Mouse (Mus musculus): Measurements from ENCODE around the gene Ppp2r2c.

Gene Ppp2r2c

GRCm38 (mm10) chr5:36868266-36869090, at the start of gene Ppp2r2c:
TSS of gene Ppp2r2c (plus strand) at chr5:36868513.
- no peak for DNase-seq (ENCODE audit: low spot score)

DNA sequence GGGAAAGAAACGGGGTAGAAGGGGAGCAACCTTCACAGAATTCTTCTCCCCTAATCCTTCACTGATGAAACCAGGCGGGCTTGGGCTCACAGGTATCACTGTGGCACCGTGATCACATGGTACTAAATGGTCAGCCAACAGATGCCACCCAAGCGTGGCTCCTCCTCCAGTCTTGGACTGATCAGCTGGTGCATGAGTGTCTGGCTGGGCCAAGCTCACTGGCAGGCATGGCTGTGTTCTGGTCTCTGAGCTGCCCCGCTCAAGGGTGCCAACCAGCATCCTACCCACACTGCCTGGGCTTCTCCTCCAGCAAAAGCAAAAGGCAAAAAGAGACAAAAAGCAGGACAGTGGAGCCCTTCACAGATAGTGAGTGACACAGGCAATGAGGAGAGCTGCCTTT, 48.6 kb upstream of the Ppp2r2c start:
- DNase-seq (ENCODE audit: low spot score): no peak

- no peak for DNase-seq (ENCODE audit: low spot score)
Measured at GRCm38 (mm10) chr5:36820142-36820541, 48.2 kb upstream of the Ppp2r2c start.

DNA sequence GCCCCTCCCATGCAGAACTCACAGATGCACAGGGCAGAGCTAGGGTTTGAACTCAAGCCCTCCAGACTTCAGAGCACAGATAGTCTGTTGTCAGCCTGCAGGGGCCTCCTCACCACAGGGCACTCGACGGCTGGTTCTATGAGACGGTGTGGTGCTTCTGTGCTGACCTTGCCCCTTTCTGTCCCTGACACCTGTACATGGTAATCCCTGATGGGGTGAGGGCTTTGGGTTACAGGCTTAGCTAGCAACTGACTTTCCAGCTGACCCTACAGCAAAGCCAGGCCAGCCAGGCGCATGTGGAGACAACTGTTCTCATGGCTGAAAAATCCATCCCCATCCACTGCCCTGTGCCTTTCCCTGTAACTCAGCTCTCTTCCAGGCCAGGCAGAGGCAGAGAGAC, 45.4 kb upstream of the Ppp2r2c start:
- no peak for DNase-seq (ENCODE audit: low spot score)

DNA sequence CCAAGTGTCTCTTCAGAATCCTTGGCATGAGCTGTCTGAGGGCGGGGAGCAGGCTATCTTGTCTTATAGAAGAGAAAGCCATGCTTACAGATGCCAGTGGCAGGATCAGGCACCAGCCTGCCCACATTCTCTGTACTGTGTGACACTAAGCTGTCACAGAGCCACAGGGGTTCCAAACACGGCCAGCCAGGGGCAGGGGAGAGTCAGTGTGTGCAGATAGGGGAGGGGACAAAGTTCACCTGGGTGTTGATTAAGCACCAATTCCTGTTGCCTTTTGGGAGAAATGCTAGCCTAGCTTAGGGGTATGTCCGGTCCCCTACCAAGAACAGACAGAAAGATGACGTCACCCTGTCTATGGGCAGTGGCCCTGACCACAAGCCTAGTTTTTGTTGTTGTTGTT, 39.2 kb upstream of the Ppp2r2c start:
- DNase-seq (ENCODE audit: low spot score): no peak

DNA sequence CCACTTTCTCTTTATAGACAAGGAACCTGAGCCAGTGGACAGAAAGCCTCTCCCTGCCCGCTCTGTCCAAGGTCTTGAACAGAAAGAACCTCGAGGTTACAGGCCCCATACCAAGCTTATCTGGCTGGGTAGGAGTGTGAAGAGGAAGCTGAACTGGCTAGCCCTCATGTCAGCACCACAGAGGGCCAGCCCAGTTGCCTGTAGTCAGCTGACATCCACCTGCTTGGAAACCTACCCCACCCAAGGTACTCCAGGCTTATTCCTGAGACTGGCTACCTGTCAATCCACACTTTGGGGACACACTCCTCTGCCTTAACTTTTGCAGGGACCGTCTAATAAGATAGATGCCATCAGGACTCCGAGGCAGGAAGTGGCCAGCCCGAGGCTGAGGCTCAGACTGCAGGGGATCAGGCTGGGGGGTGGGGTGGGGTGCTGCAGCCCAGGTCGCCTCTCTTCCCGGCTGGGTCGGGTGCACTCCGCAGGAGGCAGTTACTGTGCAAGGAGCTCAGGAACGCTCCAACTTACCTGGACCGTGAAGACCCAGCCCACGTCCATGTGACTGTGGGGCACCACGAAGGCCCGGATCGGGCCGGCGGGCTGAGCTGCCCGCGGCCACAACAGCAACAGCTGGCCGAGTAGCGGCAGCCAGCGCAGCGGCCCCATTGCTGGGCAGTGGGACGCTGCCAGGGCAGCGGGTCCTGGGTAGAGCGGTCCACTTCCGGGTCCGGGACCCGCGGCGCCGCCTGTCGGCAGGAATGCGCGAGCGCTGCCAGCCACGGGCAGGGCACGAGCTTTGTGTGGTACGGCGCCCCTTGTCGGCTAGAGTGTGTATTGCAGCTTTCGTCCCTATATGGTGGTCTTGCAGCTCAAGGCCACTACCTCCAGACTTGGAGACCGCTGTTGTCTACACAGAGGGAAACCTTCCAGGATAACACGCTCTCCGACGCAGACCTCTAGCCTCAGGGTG, 38.1 kb upstream of the Ppp2r2c start, which contains the start of gene Man2b2:
Gene Man2b2, minus strand, starts transcription at position 741 of the 967 bp plus-strand sequence.
- peak; percentile 78 for DNase-seq (ENCODE audit: low spot score)

GRCm38 (mm10) chr5:36831272-36831671, 37.0 kb upstream of the Ppp2r2c start:
- DNase-seq (ENCODE audit: low spot score): no peak

DNA sequence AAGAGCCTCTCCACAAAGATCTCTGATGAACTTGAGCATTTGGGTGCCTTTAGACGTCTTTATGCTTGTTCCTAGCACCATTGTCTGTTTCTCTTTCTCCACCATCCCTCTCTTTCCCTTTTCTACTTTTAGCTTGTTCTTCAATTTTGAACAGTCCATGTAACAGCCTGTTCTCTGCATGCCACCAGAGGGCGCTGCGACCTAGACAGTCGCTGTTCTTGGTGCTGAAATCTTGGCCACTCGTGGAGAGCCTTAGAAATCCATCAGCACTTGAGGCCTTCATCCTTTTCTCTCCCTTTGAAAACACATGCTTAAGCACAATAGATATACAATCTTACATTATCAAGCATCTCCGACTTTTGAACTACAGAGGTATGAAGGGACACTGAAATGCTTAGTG, 32.4 kb upstream of the Ppp2r2c start:
- no peak for DNase-seq (ENCODE audit: low spot score)

DNA sequence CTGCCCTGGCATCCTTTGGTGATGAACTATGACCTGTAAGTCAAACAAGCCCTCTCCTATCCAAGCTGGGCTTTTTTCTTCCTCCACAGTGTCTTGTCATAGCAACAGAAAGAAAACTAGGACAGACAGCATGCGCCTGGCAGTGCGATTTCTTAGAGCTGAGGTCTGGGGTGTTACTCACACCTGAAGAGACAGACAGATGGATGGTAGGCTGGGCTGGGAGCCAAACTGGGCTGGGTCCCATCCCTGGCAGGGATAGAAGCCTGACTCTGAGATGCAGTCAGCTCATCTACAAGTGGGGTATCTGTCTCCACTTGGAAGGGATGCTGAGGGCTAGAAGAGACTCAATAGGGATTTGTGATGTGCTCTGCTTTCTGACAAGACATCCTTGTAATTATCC, 29.3 kb upstream of the Ppp2r2c start:
- DNase-seq (ENCODE audit: low spot score): no peak

DNA sequence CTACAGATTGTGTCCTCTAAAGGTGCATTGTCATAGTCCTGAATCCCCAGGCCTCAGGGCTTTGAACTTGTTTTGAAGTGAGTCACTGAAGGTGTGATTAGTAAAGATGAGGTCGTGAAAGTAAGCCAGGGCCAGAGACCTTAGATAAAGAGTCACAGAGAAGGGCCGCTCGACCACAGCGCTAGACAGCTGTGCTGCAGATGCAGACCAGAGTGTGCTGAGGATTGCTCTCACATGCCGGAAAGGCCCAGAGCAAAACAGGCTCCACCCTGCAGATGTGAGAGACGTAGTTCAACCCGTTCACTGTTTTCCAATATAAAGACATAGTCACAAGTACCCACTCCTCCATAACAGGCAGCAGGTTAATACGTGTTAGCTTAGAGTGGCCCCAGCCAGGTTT, 28.7 kb upstream of the Ppp2r2c start:
- no peak for DNase-seq (ENCODE audit: low spot score)

- no peak for DNase-seq (ENCODE audit: low spot score)
Measured at GRCm38 (mm10) chr5:36840092-36840491, 28.2 kb upstream of the Ppp2r2c start.

DNA sequence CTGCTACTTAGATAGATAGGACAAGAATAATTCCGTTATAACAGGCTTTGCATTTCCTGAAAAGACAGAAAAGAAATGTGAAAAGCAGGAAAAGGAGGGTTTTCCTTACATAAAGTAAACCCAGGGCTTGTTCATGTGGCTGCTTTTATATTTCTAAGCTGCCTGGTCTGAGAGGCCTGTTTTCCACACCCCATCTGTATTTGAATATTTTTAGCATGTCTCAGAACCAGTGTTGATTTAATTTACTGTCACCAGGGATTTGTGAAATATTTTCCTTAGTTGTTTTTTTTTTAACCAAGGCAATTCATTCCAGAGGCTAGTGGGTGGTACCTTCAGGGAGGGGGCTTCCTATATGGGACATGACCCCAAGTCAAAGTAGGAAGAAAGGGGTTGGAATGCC, 26.6 kb upstream of the Ppp2r2c start:
- no peak for DNase-seq (ENCODE audit: low spot score)

GRCm38 (mm10) chr5:36844490-36844889, 23.8 kb upstream of the Ppp2r2c start:
- DNase-seq (ENCODE audit: low spot score): no peak

- no peak for DNase-seq (ENCODE audit: low spot score)
Measured at GRCm38 (mm10) chr5:36851572-36851971, 16.7 kb upstream of the Ppp2r2c start.

GRCm38 (mm10) chr5:36855180-36855579, 13.1 kb upstream of the Ppp2r2c start:
- no peak for DNase-seq (ENCODE audit: low spot score)

DNA sequence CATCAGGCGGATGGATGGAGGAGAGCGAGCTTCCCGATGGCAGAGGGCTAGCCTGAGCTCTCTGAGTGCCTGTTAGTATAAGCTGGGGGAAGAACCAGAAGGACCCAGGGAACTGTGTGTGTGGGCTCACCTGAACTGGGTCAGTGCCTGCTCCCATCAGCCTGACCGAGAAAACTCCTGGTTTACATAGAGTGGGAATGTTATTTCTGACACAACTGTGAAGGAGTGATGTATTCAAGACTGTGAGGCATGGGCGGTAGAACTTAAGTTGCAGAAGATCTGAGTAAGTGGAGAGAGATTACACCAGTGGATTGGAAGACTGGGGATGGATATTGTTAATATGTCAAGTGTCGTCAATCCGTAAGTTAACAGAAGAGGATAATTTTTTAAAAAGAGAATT, 11.8 kb upstream of the Ppp2r2c start:
- no peak for DNase-seq (ENCODE audit: low spot score)

DNA sequence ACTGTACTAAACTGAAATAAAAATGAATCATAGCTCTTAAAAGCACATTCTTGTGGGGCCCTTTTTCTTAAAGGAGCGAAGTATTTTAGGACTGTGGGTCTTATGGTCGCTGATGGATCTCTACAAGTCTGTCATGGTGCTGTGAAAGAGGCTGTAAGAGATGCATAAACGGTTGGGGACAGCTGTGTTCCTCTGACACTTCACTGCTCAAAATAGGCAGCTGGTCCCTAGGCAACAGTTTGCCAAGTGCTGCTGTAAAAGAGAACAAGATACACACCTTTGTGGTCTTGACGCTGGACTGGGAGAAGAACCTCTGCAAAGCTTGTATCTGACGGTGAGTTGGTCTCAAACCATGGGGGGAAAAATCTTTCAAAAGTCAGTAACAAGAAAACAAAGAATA, 10.8 kb upstream of the Ppp2r2c start:
- no peak for DNase-seq (ENCODE audit: low spot score)

- DNase-seq (ENCODE audit: low spot score): no peak
Measured at GRCm38 (mm10) chr5:36861084-36861483, 7.2 kb upstream of the Ppp2r2c start.

DNA sequence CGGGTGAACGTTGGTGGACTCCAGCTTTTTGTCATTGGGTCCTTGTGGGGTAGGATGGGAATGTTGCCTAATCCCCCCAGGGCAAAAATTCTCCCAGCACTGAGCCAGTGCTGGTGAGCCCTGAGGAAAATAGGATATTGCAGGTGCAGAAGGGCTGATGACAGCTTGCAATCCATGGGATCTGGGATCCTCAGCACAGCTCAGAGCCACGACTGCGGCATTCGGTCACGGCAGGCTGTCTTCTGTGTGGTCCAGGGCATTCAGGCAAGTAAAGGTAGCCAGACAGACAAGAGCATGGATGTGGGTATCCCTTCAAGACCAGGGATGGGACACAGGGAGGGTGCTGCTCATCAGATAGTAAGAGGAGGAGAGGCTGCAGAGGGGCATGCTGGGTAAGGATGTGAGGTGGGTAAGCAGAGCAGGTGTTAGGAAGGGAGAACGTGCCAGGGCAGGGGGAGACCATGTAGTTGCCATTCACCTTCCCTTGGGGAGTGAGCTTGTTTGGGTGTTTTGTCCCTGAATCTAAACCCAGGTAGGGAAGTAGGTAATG, 1.5 kb upstream of the Ppp2r2c start:
- no peak for DNase-seq (ENCODE audit: low spot score)

GRCm38 (mm10) chr5:36867561-36867960, 752 bp upstream of the Ppp2r2c start:
- no peak for DNase-seq (ENCODE audit: low spot score)

DNA sequence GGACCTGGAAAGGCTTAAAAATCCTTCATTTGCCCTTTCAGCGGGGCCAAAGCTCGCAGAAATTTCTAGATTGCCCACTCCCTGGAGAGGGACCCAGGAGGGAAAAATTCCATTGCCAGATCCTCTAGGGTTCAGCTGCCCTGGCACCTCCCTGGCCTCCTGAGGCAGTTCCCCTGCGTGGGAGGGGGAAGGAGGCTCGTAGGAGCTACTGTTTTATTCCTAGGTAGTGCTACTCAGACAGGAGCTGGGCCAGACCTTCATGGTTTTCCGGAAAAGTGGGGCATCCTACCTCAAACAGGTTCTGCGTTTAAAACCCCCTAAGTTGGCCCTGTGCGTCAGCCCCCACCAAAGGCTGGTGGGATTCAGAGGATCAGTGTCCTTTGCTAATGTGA, 869 bp downstream of the Ppp2r2c start:
- DNase-seq (ENCODE audit: low spot score): no peak

DNA sequence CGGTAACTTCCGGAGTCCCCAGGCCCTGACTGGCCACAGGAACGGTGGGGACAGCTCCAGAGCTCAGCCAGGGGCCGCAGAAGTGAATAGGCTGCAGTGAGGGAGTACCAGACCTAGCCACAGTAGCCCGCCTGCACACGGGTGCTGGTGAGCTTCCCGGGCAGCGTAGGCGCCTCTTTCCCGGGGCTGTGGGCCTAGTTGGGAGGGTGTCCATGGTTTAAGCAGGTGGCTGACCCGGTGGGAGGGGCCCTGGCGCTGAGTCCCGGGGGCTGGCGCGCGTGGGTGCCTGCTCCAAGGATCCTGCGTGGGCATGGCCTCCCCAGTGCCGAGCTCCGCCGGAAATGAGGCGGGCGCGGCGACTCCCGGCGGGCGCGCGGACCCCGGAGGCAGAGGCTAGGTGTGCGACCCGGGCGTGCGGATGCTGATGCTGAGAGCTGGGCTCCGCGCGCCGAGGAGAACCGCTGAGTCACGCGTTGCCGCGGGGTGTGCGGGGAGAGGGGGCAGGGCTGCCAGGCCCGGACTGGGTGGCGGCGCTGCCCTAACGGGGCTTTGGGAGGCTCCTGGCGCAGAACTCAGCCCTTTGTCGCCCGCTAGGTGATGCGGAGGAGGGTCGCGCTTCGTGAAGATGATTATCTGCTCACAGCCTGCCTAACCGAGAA, 1.4 kb downstream of the Ppp2r2c start:
- no peak for DNase-seq (ENCODE audit: low spot score)
